Mouse (Mus musculus): ENCODE results near the gene Ilkap. TPM values are rescaled to one million over a fixed set of nuclear protein-coding genes. Genes with fewer than 3 reads are reported as not detected.

Ilkap gene
- total RNA-seq, 1 experiment: 64.9 TPM

DNA sequence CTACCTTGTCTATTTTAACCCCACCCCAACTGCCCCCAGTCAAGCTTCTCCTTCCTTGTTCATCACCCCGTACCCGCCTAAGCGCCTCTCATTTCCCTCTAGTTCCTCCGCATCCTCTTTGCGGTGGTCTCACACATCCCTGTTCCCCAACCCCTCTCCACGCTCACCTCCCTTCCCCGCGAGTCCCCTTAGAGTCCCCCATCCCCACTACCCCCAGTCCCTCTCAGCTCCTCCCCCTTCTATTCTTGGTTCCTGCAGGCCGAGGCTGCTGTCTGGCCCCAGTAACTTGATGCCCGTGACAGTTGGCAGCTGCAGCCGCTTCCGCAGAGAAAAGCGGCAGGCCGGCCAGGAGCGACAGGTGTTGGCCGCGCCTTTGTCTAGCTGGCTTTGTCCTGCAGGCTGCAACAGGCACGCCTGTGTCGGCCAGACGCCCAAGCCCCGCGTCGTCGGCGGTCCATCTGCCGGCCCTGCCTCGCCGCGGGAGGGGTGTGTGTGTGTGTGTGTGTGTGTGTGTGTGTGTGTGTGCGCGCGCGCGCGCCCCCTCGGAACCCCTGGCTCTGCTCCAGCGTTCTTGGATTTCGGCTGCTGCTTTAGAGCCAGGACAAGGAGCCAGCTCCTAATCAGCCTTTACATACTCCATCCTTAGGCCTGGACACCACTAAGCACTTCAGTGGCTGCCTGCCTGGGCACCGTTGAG, 15.4 kb upstream of the Ilkap start, which contains the start of gene Hes6:
TSS of gene Hes6 (minus strand) at position 141 of the 697 bp plus-strand sequence.
- peak within 1 kb of the TSS; percentile 80 for H3K9ac ChIP-seq (ENCODE audit: insufficient read depth, low read depth, low read length, poor library complexity, severe bottlenecking)
- H3K27ac ChIP-seq (ENCODE audit: insufficient read depth, low read depth, low read length, poor library complexity, severe bottlenecking): no peak within 1 kb of the TSS
- H3K4me1 ChIP-seq (ENCODE audit: control insufficient read depth in 2 of 2, insufficient read depth in 2 of 2, low read length in 2 of 2, poor library complexity in 1 of 2): peaks cover 1 to 9% of the 10 kb centered on the region in 2 experiments; a peak in 2 of 4 replicates
- peak within 1 kb of the TSS; percentile 78 to 87 for H3K4me3 ChIP-seq (ENCODE audit: insufficient read depth in 1 of 2, low read depth in 1 of 2, low read length in 2 of 2, poor library complexity in 1 of 2, severe bottlenecking in 1 of 2)
- in situ Hi-C loops (cut with MboI; ENCODE audit: low sequenced_read_pairs in 2 of 2, unreplicated experiment in 2 of 2): no loop called here
- TF ChIP-seq HCFC1 (IDR thresholded peaks at IDR 0.05; ENCODE audit: borderline replicate concordance, insufficient read depth, low read length) (no peak), CHD2 (IDR thresholded peaks at IDR 0.05; ENCODE audit: low read depth, low read length) (no peak), ZNF384 (IDR thresholded peaks at IDR 0.05; ENCODE audit: low read depth, low read length) (no peak), ZC3H11A (IDR thresholded peaks at IDR 0.05; ENCODE audit: borderline replicate concordance, low read depth, low read length) (no peak)
- no peaks in the 10 kb centered on the region for H3K9me3 ChIP-seq (ENCODE audit: control insufficient read depth, insufficient read depth, low read depth, low read length)
- peaks cover 3% of the 10 kb centered on the region; the same call in 1 of the 2 replicates for H3K36me3 ChIP-seq (ENCODE audit: control insufficient read depth, insufficient read depth, low read length, poor library complexity, severe bottlenecking)
- no peak for DNase-seq (ENCODE audit: low read depth, low spot score)

DNA sequence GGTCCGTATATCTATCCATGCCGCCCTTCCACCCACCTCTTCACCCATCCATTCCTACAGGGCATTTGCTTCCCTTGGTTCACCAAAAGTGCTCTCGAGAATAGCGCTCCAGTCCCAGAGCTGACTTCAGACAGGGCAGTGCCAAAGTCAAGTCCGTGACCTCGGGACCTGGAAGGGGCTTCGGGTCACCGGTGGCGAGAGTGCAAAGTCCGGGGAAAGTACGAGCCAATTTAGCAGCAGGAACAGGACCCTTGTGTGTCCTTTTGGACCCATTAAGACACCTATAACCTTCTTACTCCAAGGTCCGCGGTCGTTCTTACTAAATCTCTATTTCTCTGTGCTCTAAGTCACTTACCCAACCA, 14.9 kb upstream of the Ilkap start:
- peak overlapping the region; percentile 52 to 87 for H3K4me3 ChIP-seq (ENCODE audit: insufficient read depth in 1 of 2, low read depth in 1 of 2, low read length in 2 of 2, poor library complexity in 1 of 2, severe bottlenecking in 1 of 2)
- no peak for DNase-seq (ENCODE audit: low read depth, low spot score)
- no peaks in the 10 kb centered on the region for H3K9me3 ChIP-seq (ENCODE audit: control insufficient read depth, insufficient read depth, low read depth, low read length)
- in situ Hi-C loops (cut with MboI; ENCODE audit: low sequenced_read_pairs in 2 of 2, unreplicated experiment in 2 of 2): no loop called here
- peaks cover 3% of the 10 kb centered on the region; the same call in 1 of the 2 replicates for H3K36me3 ChIP-seq (ENCODE audit: control insufficient read depth, insufficient read depth, low read length, poor library complexity, severe bottlenecking)
- H3K4me1 ChIP-seq (ENCODE audit: control insufficient read depth in 2 of 2, insufficient read depth in 2 of 2, low read length in 2 of 2, poor library complexity in 1 of 2): peaks cover 1 to 9% of the 10 kb centered on the region in 2 experiments; a peak in 2 of 4 replicates
- TF ChIP-seq ZNF384 (IDR thresholded peaks at IDR 0.05; ENCODE audit: low read depth, low read length) (no peak), HCFC1 (IDR thresholded peaks at IDR 0.05; ENCODE audit: borderline replicate concordance, insufficient read depth, low read length) (no peak), MAFK (IDR thresholded peaks at IDR 0.05; ENCODE audit: insufficient read depth, low read depth, low read length) (no peak), CHD2 (IDR thresholded peaks at IDR 0.05; ENCODE audit: low read depth, low read length) (no peak), ZC3H11A (IDR thresholded peaks at IDR 0.05; ENCODE audit: borderline replicate concordance, low read depth, low read length) (no peak)
- H3K27ac ChIP-seq (ENCODE audit: insufficient read depth, low read depth, low read length, poor library complexity, severe bottlenecking): no peak overlapping the region
- peak overlapping the region; percentile 32; the same call in 1 of the 2 replicates for H3K9ac ChIP-seq (ENCODE audit: insufficient read depth, low read depth, low read length, poor library complexity, severe bottlenecking)

DNA sequence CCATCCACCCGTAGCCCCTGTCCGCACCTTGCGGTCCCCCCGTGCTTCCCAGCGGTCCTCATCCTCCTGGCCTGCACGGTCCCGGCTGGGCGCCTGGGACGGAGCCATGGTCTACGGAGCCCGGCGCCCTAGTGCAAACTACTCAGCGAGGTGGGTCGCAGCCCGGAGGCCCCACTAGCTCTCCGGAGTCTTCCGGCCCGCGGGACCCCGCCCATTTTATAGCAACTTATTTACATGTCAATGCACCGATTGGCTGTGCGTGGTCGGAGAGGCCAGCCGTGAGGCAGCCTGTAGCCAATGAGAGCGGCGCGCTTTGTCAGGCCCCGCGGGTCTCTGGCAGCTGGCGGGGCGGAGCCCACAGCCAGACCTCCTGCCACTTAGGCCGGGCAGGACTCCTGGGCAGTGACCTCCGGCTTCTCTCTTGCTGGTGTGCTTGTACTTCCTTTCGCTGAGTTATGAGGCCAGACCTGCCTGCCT, 14.5 kb upstream of the Ilkap start:
- H3K4me3 ChIP-seq (ENCODE audit: insufficient read depth in 1 of 2, low read depth in 1 of 2, low read length in 2 of 2, poor library complexity in 1 of 2, severe bottlenecking in 1 of 2): peak overlapping the region; percentile 78 to 87
- peaks cover 1 to 9% of the 10 kb centered on the region in 2 experiments; a peak in 2 of 4 replicates for H3K4me1 ChIP-seq (ENCODE audit: control insufficient read depth in 2 of 2, insufficient read depth in 2 of 2, low read length in 2 of 2, poor library complexity in 1 of 2)
- in situ Hi-C loops (cut with MboI; ENCODE audit: low sequenced_read_pairs in 2 of 2, unreplicated experiment in 2 of 2): no loop called here
- no peak for TF ChIP-seq ZNF384 (IDR thresholded peaks at IDR 0.05; ENCODE audit: low read depth, low read length)
- TF ChIP-seq ZC3H11A (IDR thresholded peaks at IDR 0.05; ENCODE audit: borderline replicate concordance, low read depth, low read length): 0 out of 2 replicates have a peak, but pooled peaks have one; percentile 7
- TF ChIP-seq HCFC1 (IDR thresholded peaks at IDR 0.05; ENCODE audit: borderline replicate concordance, insufficient read depth, low read length): 0 out of 2 replicates have a peak, but pooled peaks have one; percentile 19
- peak overlapping the region; percentile 80 for H3K9ac ChIP-seq (ENCODE audit: insufficient read depth, low read depth, low read length, poor library complexity, severe bottlenecking)
- no peaks in the 10 kb centered on the region for H3K9me3 ChIP-seq (ENCODE audit: control insufficient read depth, insufficient read depth, low read depth, low read length)
- peaks cover 3% of the 10 kb centered on the region; the same call in 1 of the 2 replicates for H3K36me3 ChIP-seq (ENCODE audit: control insufficient read depth, insufficient read depth, low read length, poor library complexity, severe bottlenecking)
- no peak overlapping the region for H3K27ac ChIP-seq (ENCODE audit: insufficient read depth, low read depth, low read length, poor library complexity, severe bottlenecking)
- DNase-seq (ENCODE audit: low read depth, low spot score): peak; percentile 89

DNA sequence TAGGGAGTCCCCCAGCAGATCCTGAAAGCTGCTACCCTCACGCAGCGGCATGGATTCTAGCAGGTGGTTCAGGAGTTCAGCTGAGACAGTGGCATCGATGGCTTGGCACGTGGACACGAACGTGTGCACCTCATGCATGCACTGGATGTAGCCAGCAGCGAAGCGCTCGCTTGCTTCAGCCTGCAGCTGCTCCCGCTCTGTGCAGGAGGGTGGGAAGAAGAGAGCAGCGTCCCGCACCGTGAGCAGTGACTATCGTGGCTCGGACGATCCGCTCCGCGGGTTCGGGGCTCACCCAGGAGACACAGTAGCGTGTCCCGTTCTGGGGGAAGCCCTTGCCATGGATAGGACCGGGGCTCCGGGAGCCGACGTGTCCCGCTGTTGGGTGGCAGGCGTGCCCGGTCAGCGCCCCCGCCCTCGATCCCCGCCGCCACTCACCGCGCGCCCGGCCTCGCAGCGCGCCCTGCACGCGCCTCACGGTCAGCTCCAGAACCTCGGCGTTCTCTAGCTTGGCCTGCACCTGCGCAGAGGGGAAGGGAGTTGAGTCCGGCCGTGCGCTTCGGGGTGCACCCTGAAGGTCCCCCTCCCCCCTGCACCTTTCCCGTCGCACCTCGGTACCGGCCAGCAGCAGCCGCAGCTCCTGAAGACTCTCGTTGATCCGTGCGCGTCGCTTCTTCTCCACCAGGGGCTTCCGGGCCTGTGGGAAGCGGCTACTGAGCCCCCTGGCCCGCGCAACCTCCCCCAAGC, 13.8 kb upstream of the Ilkap start:
- no peak for TF ChIP-seq MAFK (IDR thresholded peaks at IDR 0.05; ENCODE audit: insufficient read depth, low read depth, low read length)
- no peak for TF ChIP-seq CHD2 (IDR thresholded peaks at IDR 0.05; ENCODE audit: low read depth, low read length)
- no peak for TF ChIP-seq ZC3H11A (IDR thresholded peaks at IDR 0.05; ENCODE audit: borderline replicate concordance, low read depth, low read length)
- TF ChIP-seq ZNF384 (IDR thresholded peaks at IDR 0.05; ENCODE audit: low read depth, low read length): no peak
- no peak for TF ChIP-seq HCFC1 (IDR thresholded peaks at IDR 0.05; ENCODE audit: borderline replicate concordance, insufficient read depth, low read length)
- peaks cover 3% of the 10 kb centered on the region; the same call in 1 of the 2 replicates for H3K36me3 ChIP-seq (ENCODE audit: control insufficient read depth, insufficient read depth, low read length, poor library complexity, severe bottlenecking)
- DNase-seq (ENCODE audit: low read depth, low spot score): no peak
- H3K9me3 ChIP-seq (ENCODE audit: control insufficient read depth, insufficient read depth, low read depth, low read length): no peaks in the 10 kb centered on the region
- H3K27ac ChIP-seq (ENCODE audit: insufficient read depth, low read depth, low read length, poor library complexity, severe bottlenecking): no peak overlapping the region
- H3K4me1 ChIP-seq (ENCODE audit: control insufficient read depth in 2 of 2, insufficient read depth in 2 of 2, low read length in 2 of 2, poor library complexity in 1 of 2): peaks cover 1 to 9% of the 10 kb centered on the region in 2 experiments; a peak in 2 of 4 replicates
- H3K9ac ChIP-seq (ENCODE audit: insufficient read depth, low read depth, low read length, poor library complexity, severe bottlenecking): peak overlapping the region; percentile 80
- in situ Hi-C loops (cut with MboI; ENCODE audit: low sequenced_read_pairs in 2 of 2, unreplicated experiment in 2 of 2): no loop called here
- peak overlapping the region; percentile 78 to 87 for H3K4me3 ChIP-seq (ENCODE audit: insufficient read depth in 1 of 2, low read depth in 1 of 2, low read length in 2 of 2, poor library complexity in 1 of 2, severe bottlenecking in 1 of 2)

All from ES-E14 (cell line).